8 mouse cellular contexts compared by ENCODE assay signal in genomic region chr13:104816270-104816634, GRCm38 (mm10). TPM values are rescaled to one million over a fixed set of nuclear protein-coding genes. Genes with fewer than 3 reads are reported as not detected.
DNase-seq lines count a peak whose midpoint lies in the region; ATAC-seq and TF ChIP-seq lines count a peak whose summit lies in the region.

No protein-coding gene starts in this region.

- H3K4me1 ChIP-seq in heart, embryonic 15.5 days (replicated peaks), result peaks cover 17% of the 10 kb centered on the region
- H3K4me1 ChIP-seq in liver, embryonic 14.5 days (replicated peaks; ENCODE audit: control insufficient read depth in 2 of 2, insufficient read depth in 2 of 2, low read length in 1 of 2), result peaks cover 5 to 7% of the 10 kb centered on the region in 2 experiments
- H3K4me1 ChIP-seq in stomach, embryonic 16.5 days (ENCODE audit: control insufficient read depth, insufficient read depth, low read length), result peaks cover 9% of the 10 kb centered on the region

- 8% methylated on average over 8 of the region's 8 CpGs for WGBS in heart, embryonic 15.5 days
- WGBS in liver, embryonic 14.5 days (ENCODE audit: insufficient replicate concordance), result 8% methylated on average over 8 of the region's 8 CpGs
- WGBS in stomach, embryonic 16.5 days, result 7% methylated on average over 8 of the region's 8 CpGs

- peak overlapping the region; percentile 71 for H3K4me2 ChIP-seq in heart, embryonic 15.5 days
- H3K4me2 ChIP-seq in liver, embryonic 14.5 days (ENCODE audit: low read depth), result peak overlapping the region; percentile 86
- H3K4me2 ChIP-seq in stomach, embryonic 16.5 days (ENCODE audit: low read depth, low read length), result peak overlapping the region; percentile 70

- peak overlapping the region; percentile 85 for H3K9ac ChIP-seq in heart, embryonic 15.5 days
- peak overlapping the region; percentile 78 for H3K9ac ChIP-seq in liver, embryonic 14.5 days (replicated peaks)
- peak overlapping the region; percentile 90 for H3K9ac ChIP-seq in stomach, embryonic 16.5 days (ENCODE audit: low read length)

- peak overlapping the region; percentile 73 for H3K4me3 ChIP-seq in heart, embryonic 15.5 days
- peak overlapping the region; percentile 83 to 86 for H3K4me3 ChIP-seq in liver, embryonic 14.5 days (ENCODE audit: insufficient read depth in 1 of 2, low read depth in 2 of 2, low read length in 2 of 2)
- peak overlapping the region; percentile 67 for H3K4me3 ChIP-seq in stomach, embryonic 16.5 days (replicated peaks; ENCODE audit: low read length)

- TF ChIP-seq EP300 in liver, embryonic 14.5 days (IDR thresholded peaks at IDR 0.05; ENCODE audit: low read depth), result no peak

- no peaks in the 10 kb centered on the region for H3K27me3 ChIP-seq in heart, embryonic 15.5 days
- H3K27me3 ChIP-seq in liver, embryonic 14.5 days (ENCODE audit: control insufficient read depth, insufficient read depth, low read length), result no peaks in the 10 kb centered on the region
- no peaks in the 10 kb centered on the region for H3K27me3 ChIP-seq in stomach, embryonic 16.5 days (ENCODE audit: control insufficient read depth, insufficient read depth, low read length)

- H3K9me3 ChIP-seq in heart, embryonic 15.5 days (replicated peaks), result no peaks in the 10 kb centered on the region
- no peaks in the 10 kb centered on the region for H3K9me3 ChIP-seq in liver, embryonic 14.5 days (ENCODE audit: control insufficient read depth, low read length)
- H3K9me3 ChIP-seq in stomach, embryonic 16.5 days (replicated peaks; ENCODE audit: control insufficient read depth, low read length), result no peaks in the 10 kb centered on the region

- no peak for TF ChIP-seq CTCF in liver, embryonic 14.5 days (IDR thresholded peaks at IDR 0.05; ENCODE audit: low read depth)

- peak overlapping the region; percentile 83 for H3K27ac ChIP-seq in heart, embryonic 15.5 days
- H3K27ac ChIP-seq in liver, embryonic 14.5 days, result peak overlapping the region; percentile 58; the same call in 1 of the 2 replicates
- peak overlapping the region; percentile 89; the same call in 1 of the 2 replicates for H3K27ac ChIP-seq in stomach, embryonic 16.5 days (ENCODE audit: low read length)

- peaks cover 8% of the 10 kb centered on the region; the same call in 1 of the 2 replicates for H3K36me3 ChIP-seq in heart, embryonic 15.5 days
- no peaks in the 10 kb centered on the region for H3K36me3 ChIP-seq in liver, embryonic 14.5 days (replicated peaks; ENCODE audit: control insufficient read depth, insufficient read depth, low read depth)
- H3K36me3 ChIP-seq in stomach, embryonic 16.5 days (ENCODE audit: control insufficient read depth, insufficient read depth, low read length), result no peaks in the 10 kb centered on the region

- ATAC-seq in heart, embryonic 15.5 days (replicated peaks; ENCODE audit: insufficient number of reproducible peaks, insufficient read depth, low FRiP score, low read depth), result peak; percentile 2; the same call in 1 of the 2 replicates
- peak; percentile 55 for ATAC-seq in granulocyte monocyte progenitor cell, adult 5-6 weeks (replicated peaks; ENCODE audit: poor library complexity, severe bottlenecking)
- ATAC-seq in liver, embryonic 14.5 days (ENCODE audit: insufficient read depth), result peak; percentile 2; the same call in 1 of the 2 replicates
- no peak for ATAC-seq in stomach, embryonic 16.5 days (ENCODE audit: insufficient read depth, low FRiP score)

- DNase-seq in heart, postnatal 4 days, result no peak
- peak; percentile 68 for DNase-seq in MEL-GATA-1-ER (ENCODE audit: extremely low read depth, low read depth)
- DNase-seq in liver, embryonic 14.5 days (ENCODE audit: low read depth in 3 of 3, low spot score in 3 of 3), result no peak
- no peak for DNase-seq in left cerebral cortex, adult 8-10 months (ENCODE audit: low spot score in 2 of 2)
- no peak for DNase-seq in adrenal gland, postnatal 25 days

RNA-seq across cellular contexts. Expression of gene Cwc27, which starts 0.7 kb away (rescaled TPM):
- 19.6 and 20.6 TPM in 2 replicates for polyA plus RNA-seq in heart, embryonic 15.5 days (2015; fragmentation: Nextera tagmentation; extraction: Ambion mirVana)
- 10 to 100 TPM; 23.1 to 25.5 TPM for total RNA-seq in heart, postnatal 4 days (2021)
- 40.5 and 47.2 TPM in 2 replicates for total RNA-seq in granulocyte monocyte progenitor cell, adult 5-6 weeks (2014; fragmentation: Nextera tagmentation)
- total RNA-seq in granulocyte monocyte progenitor cell, adult 5-6 weeks (2017), result 52.3 and 55.7 TPM in 2 replicates
- polyA plus RNA-seq in liver, embryonic 14.5 days (2012; rRNA removed), result 2.8 and 4.9 TPM in 2 replicates
- polyA plus RNA-seq in liver, embryonic 14.5 days (2014; fragmentation: Nextera tagmentation; extraction: Ambion mirVana), result 7.2 and 7.8 TPM in 2 replicates
- polyA plus RNA-seq in stomach, embryonic 16.5 days (2015; fragmentation: Nextera tagmentation; extraction: Ambion mirVana), result 23.2 and 24.0 TPM in 2 replicates
- total RNA-seq in left cerebral cortex, adult 8-10 months (2022), result 10 to 100 TPM; 18.9 to 33.0 (median 19.8) TPM
- 15.9 and 19.6 TPM in 2 replicates for total RNA-seq in adrenal gland, postnatal 25 days (2021)

RNA-seq across cellular contexts. Expression of gene Srek1ip1, which starts 24.0 kb away (rescaled TPM):
- polyA plus RNA-seq in heart, embryonic 15.5 days (2015; fragmentation: Nextera tagmentation; extraction: Ambion mirVana), result 16.7 and 19.5 TPM in 2 replicates
- total RNA-seq in heart, postnatal 4 days (2021), result 10 to 100 TPM; 17.6 to 19.6 TPM
- 31.2 and 38.9 TPM in 2 replicates for total RNA-seq in granulocyte monocyte progenitor cell, adult 5-6 weeks (2014; fragmentation: Nextera tagmentation)
- 28.2 and 32.5 TPM in 2 replicates for total RNA-seq in granulocyte monocyte progenitor cell, adult 5-6 weeks (2017)
- polyA plus RNA-seq in liver, embryonic 14.5 days (2012; rRNA removed), result 6.0 and 7.3 TPM in 2 replicates
- polyA plus RNA-seq in liver, embryonic 14.5 days (2014; fragmentation: Nextera tagmentation; extraction: Ambion mirVana), result 8.0 and 8.1 TPM in 2 replicates
- 19.7 and 19.8 TPM in 2 replicates for polyA plus RNA-seq in stomach, embryonic 16.5 days (2015; fragmentation: Nextera tagmentation; extraction: Ambion mirVana)
- total RNA-seq in left cerebral cortex, adult 8-10 months (2022), result 10 to 100 TPM; 18.7 to 20.9 (median 19.7) TPM
- total RNA-seq in adrenal gland, postnatal 25 days (2021), result 20.8 and 22.8 TPM in 2 replicates

RNA-seq across cellular contexts. Expression of gene Shisal2b, which starts 47.4 kb away (rescaled TPM):
- not detected in 2 replicates for polyA plus RNA-seq in heart, embryonic 15.5 days (2015; fragmentation: Nextera tagmentation; extraction: Ambion mirVana)
- total RNA-seq in heart, postnatal 4 days (2021), result under 1 TPM; 0.20 to 0.38 TPM
- not detected in 2 replicates for total RNA-seq in granulocyte monocyte progenitor cell, adult 5-6 weeks (2014; fragmentation: Nextera tagmentation)
- not detected in 2 replicates for total RNA-seq in granulocyte monocyte progenitor cell, adult 5-6 weeks (2017)
- not detected in 2 replicates for polyA plus RNA-seq in liver, embryonic 14.5 days (2012; rRNA removed)
- not detected in 2 replicates for polyA plus RNA-seq in liver, embryonic 14.5 days (2014; fragmentation: Nextera tagmentation; extraction: Ambion mirVana)
- polyA plus RNA-seq in stomach, embryonic 16.5 days (2015; fragmentation: Nextera tagmentation; extraction: Ambion mirVana), result 0.17 and 0.43 TPM in 2 replicates
- 1 to 10 TPM in 2 of 4 experiments, under 1 TPM in 1, not detected in 1; 0.48 to 1.4 (median 1.1) TPM for total RNA-seq in left cerebral cortex, adult 8-10 months (2022)
- not detected in 2 replicates for total RNA-seq in adrenal gland, postnatal 25 days (2021)
